Mouse (Mus musculus) spleen, adult 10 weeks (tissue): ENCODE results near the gene Muc4. TPM values are rescaled to one million over a fixed set of nuclear protein-coding genes. Genes with fewer than 3 reads are reported as not detected.

Experiments
- polyA plus RNA-seq: library from polyadenylated mRNA; stranded (reverse); fragments of 350-450 nt; fragmentation: Illumina TruSeq; extraction: RNeasy Lipid Tissue Mini Kit (QIAGEN cat#74804); gene quantifications from one replicate; pipeline ENCODE4 v1.2.3, GENCODE M21; 2015; ENCODE audit warnings: low replicate concordance; ENCODE audit not compliant: insufficient read depth

The Muc4 gene
- not detected for polyA plus RNA-seq

DNA sequence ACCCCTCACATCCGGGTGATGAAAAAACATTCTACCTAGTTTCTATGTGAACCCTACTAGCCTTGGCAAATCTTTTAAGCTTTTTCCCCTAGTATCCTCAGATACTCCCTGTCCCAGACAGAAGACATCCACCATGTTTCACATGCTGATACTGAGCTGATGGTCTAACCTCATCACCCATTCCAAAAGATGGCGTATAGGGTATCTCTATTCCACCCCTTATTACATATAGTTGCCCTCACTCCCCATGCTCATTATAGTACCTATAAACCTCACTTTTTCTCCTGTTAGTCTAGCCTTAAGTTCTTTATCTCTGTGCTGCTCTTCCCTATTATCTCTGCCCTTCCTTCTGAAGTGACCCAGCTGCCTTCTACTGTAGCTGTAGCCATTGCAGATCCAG is at the start of gene Muc4:
Muc4 (plus strand) TSS at position 301 of the 400 bp plus-strand sequence.

DNA sequence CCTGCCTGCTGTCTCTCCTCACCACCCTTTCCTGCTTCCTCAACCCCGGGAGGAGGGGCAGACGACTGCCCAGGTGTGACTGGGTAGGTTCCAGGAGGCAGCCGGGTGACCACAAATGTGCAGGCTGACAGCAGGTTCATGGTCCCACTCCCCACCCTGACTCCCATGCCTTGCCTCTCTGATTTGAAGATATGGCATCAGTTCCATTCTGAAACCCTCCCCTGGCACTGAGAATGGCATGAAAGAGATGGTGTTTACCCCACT is 61.7 kb downstream of the Muc4 start, which contains the start of gene Muc20:
Muc20 (minus strand) TSS at position 10 of the 264 bp plus-strand sequence.

DNA sequence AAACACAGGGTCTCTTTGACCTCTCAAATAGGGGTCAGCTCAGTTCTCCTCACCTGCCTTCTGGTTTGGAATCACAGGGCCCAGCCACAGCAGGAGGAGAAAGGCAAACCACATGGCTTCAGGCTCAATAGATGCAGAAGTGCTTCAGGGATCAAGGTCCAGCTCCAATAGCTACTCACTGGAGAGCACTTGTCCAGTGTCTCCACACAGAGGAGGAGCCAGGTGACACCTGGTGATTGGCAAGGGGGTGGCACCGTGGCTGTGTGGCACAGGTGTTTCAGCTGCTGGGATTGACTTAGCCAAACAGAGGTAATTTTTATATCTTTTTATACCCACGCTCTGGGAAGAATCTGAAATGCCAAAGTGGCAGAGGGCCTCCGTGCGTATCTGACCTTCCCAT is 74.6 kb downstream of the Muc4 start, which contains the start of gene Smbd1:
Smbd1 (minus strand) TSS at position 157 of the 400 bp plus-strand sequence.

Other genes starting within 250 kb of the Muc4 start
- gene Slc51a, start 248.0 kb upstream of the Muc4 start, polyA plus RNA-seq, result not detected
- not detected for gene Zdhhc19, start 239.6 kb upstream of the Muc4 start, polyA plus RNA-seq
- 115 TPM for gene Tfrc, start 127.0 kb upstream of the Muc4 start, polyA plus RNA-seq
- gene Tnk2, start 92.0 kb upstream of the Muc4 start, polyA plus RNA-seq, result 26.6 TPM
- not detected for gene Muc20, start 61.5 kb downstream of the Muc4 start, polyA plus RNA-seq
- gene Smbd1, start 74.6 kb downstream of the Muc4 start, polyA plus RNA-seq, result not detected
- gene Fyttd1, start 141.6 kb downstream of the Muc4 start, polyA plus RNA-seq, result 110 TPM
- gene Rubcn, start 141.9 kb downstream of the Muc4 start, polyA plus RNA-seq, result 76.9 TPM
- gene Lrch3, start 178.2 kb downstream of the Muc4 start, polyA plus RNA-seq, result 57.2 TPM